Mouse (Mus musculus): ENCODE results near the gene Rab3gap2.

GRCm38 (mm10) chr1:185253140-185253892 lies 49.4 kb downstream of the Rab3gap2 start:
- no peak for TF ChIP-seq USF1 (IDR thresholded peaks at IDR 0.05; ENCODE audit: low read depth, low read length)
- TF ChIP-seq SIN3A (IDR thresholded peaks at IDR 0.05; ENCODE audit: low read length) = no peak
- TF ChIP-seq CTCF (conservative IDR thresholded peaks at IDR 0.05 in 1 of 2, IDR thresholded peaks at IDR 0.05 in 1 of 2; ENCODE audit: low read depth in 2 of 2, low read length in 2 of 2) = no peak
- TF ChIP-seq ZKSCAN1 (IDR thresholded peaks at IDR 0.05; ENCODE audit: borderline replicate concordance, low read depth, low read length) = no peak
- TF ChIP-seq POLR2AphosphoS2 (IDR thresholded peaks at IDR 0.05; ENCODE audit: low read depth, low read length) = no peak
- no peak for TF ChIP-seq RAD21 (IDR thresholded peaks at IDR 0.05; ENCODE audit: low read depth, low read length)
- no peak for TF ChIP-seq ZNF384 (IDR thresholded peaks at IDR 0.05; ENCODE audit: low read depth, low read length)
- TF ChIP-seq ZMIZ1 (IDR thresholded peaks at IDR 0.05; ENCODE audit: low read depth, low read length) = no peak
- no peak for TF ChIP-seq KAT2A (IDR thresholded peaks at IDR 0.05; ENCODE audit: insufficient replicate concordance, low read length)
- TF ChIP-seq MAX (IDR thresholded peaks at IDR 0.05; ENCODE audit: low read length) = no peak
- TF ChIP-seq BHLHE40 (IDR thresholded peaks at IDR 0.05; ENCODE audit: low read depth, low read length) = no peak
- TF ChIP-seq ZC3H11A (IDR thresholded peaks at IDR 0.05; ENCODE audit: low read depth, low read length) = no peak
- TF ChIP-seq E2F4 (IDR thresholded peaks at IDR 0.05; ENCODE audit: insufficient replicate concordance, low read depth, low read length) = no peak
